Mouse (Mus musculus) MEL (cell line): ENCODE data around the gene Gtf3c6. TPM values are rescaled to one million over a fixed set of nuclear protein-coding genes. Genes with fewer than 3 reads are reported as not detected.

ENCODE experiments used
- DNase-seq: peaks from one replicate; pipeline ENCODE4 v3.0.0; 2011; ENCODE audit warnings: low read depth, low spot score
- H3K27ac ChIP-seq: 2 replicates; pipeline ENCODE4 v1.5.1; 2012; ENCODE audit warnings: low read depth, mild to moderate bottlenecking, control low read depth, low read length, moderate library complexity; ENCODE audit not compliant: control insufficient read depth
- H3K27me3 ChIP-seq, 2 experiments: fragments of 150-350 bp in 1 of 2; sonication (generic) in 1 of 2; 2 replicates each; pipeline ENCODE4 v1.6.1; 2012; ENCODE audit warnings: low read length in 2 of 2, mild to moderate bottlenecking in 2 of 2, improper control_type of control experiment in 1 of 2, moderate library complexity in 1 of 2; ENCODE audit not compliant: insufficient read depth in 2 of 2, control insufficient read depth in 1 of 2
- H3K36me3 ChIP-seq, 2 experiments: 2 replicates each; pipeline ENCODE4 v1.6.1; 2012 to 2014; ENCODE audit warnings: low read length in 2 of 2, improper control_type of control experiment in 1 of 2, inconsistent platforms in 1 of 2, mild to moderate bottlenecking in 1 of 2; ENCODE audit not compliant: insufficient read depth in 2 of 2, control insufficient read depth in 1 of 2
- H3K4me1 ChIP-seq, 2 experiments: fragments of 150-350 bp in 1 of 2; sonication (generic) in 1 of 2; 2 replicates each; pipeline ENCODE4 v1.6.1; 2012; ENCODE audit warnings: low read length in 2 of 2, improper control_type of control experiment in 1 of 2, mild to moderate bottlenecking in 1 of 2; ENCODE audit not compliant: insufficient read depth in 2 of 2, control insufficient read depth in 1 of 2
- H3K4me3 ChIP-seq, 2 experiments: fragments of 150-350 bp in 1 of 2; sonication (generic) in 1 of 2; 2 replicates each; pipeline ENCODE4 v1.5.1; 2012; ENCODE audit warnings: low read depth in 2 of 2, low read length in 2 of 2, mild to moderate bottlenecking in 2 of 2, moderate library complexity in 2 of 2, control low read depth in 1 of 2, improper control_type of control experiment in 1 of 2; ENCODE audit not compliant: control insufficient read depth in 1 of 2, insufficient read depth in 1 of 2
- H3K79me2 ChIP-seq: 2 replicates; pipeline ENCODE4 v1.6.1; 2012; ENCODE audit warnings: mild to moderate bottlenecking, low read length, moderate library complexity; ENCODE audit not compliant: control insufficient read depth, poor library complexity, insufficient read depth
- H3K9ac ChIP-seq: 2 replicates; pipeline ENCODE4 v1.6.1; 2012; ENCODE audit warnings: low read depth, mild to moderate bottlenecking, control low read depth, low read length, moderate library complexity; ENCODE audit not compliant: control insufficient read depth, poor library complexity, severe bottlenecking
- H3K9me3 ChIP-seq: fragments of 150-350 bp; sonication (generic); replicated peaks from 2 replicates; pipeline ENCODE4 v1.6.1; 2012; ENCODE audit warnings: mild to moderate bottlenecking, low read length, improper control_type of control experiment, moderate library complexity; ENCODE audit not compliant: insufficient read depth
- BHLHE40 ChIP-seq: IDR thresholded peaks from 2 replicates; pipeline ENCODE4 v1.6.1; 2012; ENCODE audit warnings: low read depth, mild to moderate bottlenecking, inconsistent platforms, low read length, improper control_type of control experiment, borderline replicate concordance
- CHD1 ChIP-seq: IDR thresholded peaks from 2 replicates; pipeline ENCODE4 v1.6.1; 2012; ENCODE audit warnings: low read depth, mild to moderate bottlenecking, inconsistent platforms, low read length, improper control_type of control experiment
- CHD2 ChIP-seq: IDR thresholded peaks from 2 replicates; pipeline ENCODE4 v1.6.1; 2011; ENCODE audit warnings: low read length, improper control_type of control experiment
- CTCF ChIP-seq, 3 experiments: IDR thresholded peaks in 2 of 3; conservative IDR thresholded peaks in 1 of 3; 2 replicates each; pipeline ENCODE4 v1.5.1; 2011 to 2012; ENCODE audit warnings: low read length in 3 of 3, low read depth in 2 of 3, mild to moderate bottlenecking in 2 of 3, improper control_type of control experiment in 1 of 3, inconsistent platforms in 1 of 3, mixed read lengths in 1 of 3, moderate library complexity in 1 of 3; ENCODE audit not compliant: control insufficient read depth in 1 of 3, insufficient read depth in 1 of 3, poor library complexity in 1 of 3, severe bottlenecking in 1 of 3
- ELF1 ChIP-seq: IDR thresholded peaks from 2 replicates; pipeline ENCODE4 v1.6.1; 2014; ENCODE audit warnings: low read depth, mild to moderate bottlenecking, inconsistent platforms, low read length, improper control_type of control experiment, moderate library complexity
- EP300 ChIP-seq, 2 experiments: IDR thresholded peaks; 2 replicates each; pipeline ENCODE4 v1.6.1; 2011; ENCODE audit warnings: improper control_type of control experiment in 2 of 2, low read length in 2 of 2, low read depth in 1 of 2, mild to moderate bottlenecking in 1 of 2
- ETS1 ChIP-seq: IDR thresholded peaks from 2 replicates; pipeline ENCODE4 v1.6.1; 2012; ENCODE audit warnings: low read depth, mild to moderate bottlenecking, inconsistent platforms, low read length, improper control_type of control experiment, moderate library complexity
- GABPA ChIP-seq: IDR thresholded peaks from 2 replicates; pipeline ENCODE4 v1.6.1; 2012; ENCODE audit warnings: low read depth, mild to moderate bottlenecking, inconsistent platforms, low read length, improper control_type of control experiment, moderate library complexity
- GATA1 ChIP-seq: IDR thresholded peaks from 2 replicates; pipeline ENCODE4 v1.6.1; 2011; ENCODE audit warnings: low read depth, low read length, improper control_type of control experiment
- HCFC1 ChIP-seq: IDR thresholded peaks from 2 replicates; pipeline ENCODE4 v1.6.1; 2012; ENCODE audit warnings: low read depth, mild to moderate bottlenecking, inconsistent platforms, low read length, improper control_type of control experiment, moderate library complexity
- JUND ChIP-seq: IDR thresholded peaks from 2 replicates; pipeline ENCODE4 v1.6.1; 2011; ENCODE audit warnings: low read depth, mild to moderate bottlenecking, improper control_type of control experiment, low read length
- KAT2A ChIP-seq: conservative IDR thresholded peaks from 2 replicates; pipeline ENCODE4 v1.6.1; 2012; ENCODE audit warnings: low read depth, low read length, improper control_type of control experiment, inconsistent platforms
- MAFK ChIP-seq: IDR thresholded peaks from 2 replicates; pipeline ENCODE4 v1.6.1; 2011; ENCODE audit warnings: low read depth, mild to moderate bottlenecking, low read length, improper control_type of control experiment, borderline replicate concordance
- MAX ChIP-seq: IDR thresholded peaks from 2 replicates; pipeline ENCODE4 v1.6.1; 2011; ENCODE audit warnings: low read length, improper control_type of control experiment
- MEF2A ChIP-seq: IDR thresholded peaks from 2 replicates; pipeline ENCODE4 v1.6.1; 2014; ENCODE audit warnings: low read depth, mild to moderate bottlenecking, inconsistent platforms, low read length, improper control_type of control experiment; ENCODE audit not compliant: poor library complexity, insufficient replicate concordance, severe bottlenecking; ENCODE audit errors: extremely low read depth
- MXI1 ChIP-seq: IDR thresholded peaks from 2 replicates; pipeline ENCODE4 v1.6.1; 2011; ENCODE audit warnings: mild to moderate bottlenecking, low read depth, low read length, improper control_type of control experiment
- MYB ChIP-seq: IDR thresholded peaks from 2 replicates; pipeline ENCODE4 v1.6.1; 2011; ENCODE audit warnings: mild to moderate bottlenecking, low read depth, low read length, improper control_type of control experiment
- MYC ChIP-seq: IDR thresholded peaks from 2 replicates; pipeline ENCODE4 v1.6.1; 2011; ENCODE audit warnings: low read depth, mild to moderate bottlenecking, low read length, improper control_type of control experiment, moderate library complexity
- NELFE ChIP-seq: IDR thresholded peaks from 2 replicates; pipeline ENCODE4 v1.6.1; 2011; ENCODE audit warnings: low read depth, low read length, improper control_type of control experiment
- NRF1 ChIP-seq: IDR thresholded peaks from 2 replicates; pipeline ENCODE4 v1.6.1; 2014; ENCODE audit warnings: low read depth, mild to moderate bottlenecking, inconsistent platforms, low read length, improper control_type of control experiment, moderate library complexity; ENCODE audit not compliant: poor library complexity, insufficient read depth, severe bottlenecking
- POLR2A ChIP-seq, 2 experiments: IDR thresholded peaks; 2 replicates each; pipeline ENCODE4 v1.6.1; 2011 to 2012; ENCODE audit warnings: low read length in 2 of 2, mild to moderate bottlenecking in 2 of 2, control low read depth in 1 of 2, improper control_type of control experiment in 1 of 2, low read depth in 1 of 2, moderate library complexity in 1 of 2; ENCODE audit not compliant: control insufficient read depth in 1 of 2, insufficient read depth in 1 of 2, poor library complexity in 1 of 2
- POLR2AphosphoS2 ChIP-seq: IDR thresholded peaks from 2 replicates; pipeline ENCODE4 v1.6.1; 2011; ENCODE audit warnings: low read length, improper control_type of control experiment
- POLR2AphosphoS5 ChIP-seq: IDR thresholded peaks from 2 replicates; pipeline ENCODE4 v1.6.1; 2012; ENCODE audit warnings: low read depth, borderline replicate concordance, mild to moderate bottlenecking, inconsistent platforms, low read length, moderate library complexity, mixed read lengths
- RAD21 ChIP-seq: IDR thresholded peaks from 2 replicates; pipeline ENCODE4 v1.6.1; 2011; ENCODE audit warnings: mild to moderate bottlenecking, low read depth, low read length, improper control_type of control experiment
- RCOR1 ChIP-seq: IDR thresholded peaks from 2 replicates; pipeline ENCODE4 v1.6.1; 2012; ENCODE audit warnings: low read depth, mild to moderate bottlenecking, inconsistent platforms, low read length, improper control_type of control experiment
- SIN3A ChIP-seq: IDR thresholded peaks from 2 replicates; pipeline ENCODE4 v1.6.1; 2012; ENCODE audit warnings: low read length, improper control_type of control experiment, inconsistent platforms
- SMC3 ChIP-seq: IDR thresholded peaks from 2 replicates; pipeline ENCODE4 v1.6.1; 2011; ENCODE audit warnings: low read depth, low read length, improper control_type of control experiment
- TAL1 ChIP-seq: IDR thresholded peaks from 2 replicates; pipeline ENCODE4 v1.6.1; 2012; ENCODE audit warnings: mild to moderate bottlenecking, inconsistent platforms, low read length, moderate library complexity, mixed read lengths
- TBP ChIP-seq: IDR thresholded peaks from 2 replicates; pipeline ENCODE4 v1.8.0; 2011; ENCODE audit warnings: low read depth, low read length, improper control_type of control experiment
- TCF12 ChIP-seq: IDR thresholded peaks from 2 replicates; pipeline ENCODE4 v1.6.1; 2014; ENCODE audit warnings: low read depth, mild to moderate bottlenecking, inconsistent platforms, low read length, improper control_type of control experiment, moderate library complexity
- UBTF ChIP-seq: IDR thresholded peaks from 2 replicates; pipeline ENCODE4 v1.6.1; 2012; ENCODE audit warnings: low read depth, mild to moderate bottlenecking, inconsistent platforms, low read length, improper control_type of control experiment, moderate library complexity, borderline replicate concordance; ENCODE audit not compliant: insufficient read depth
- USF1 ChIP-seq: IDR thresholded peaks from 2 replicates; pipeline ENCODE4 v1.6.1; 2014; ENCODE audit warnings: low read depth, mild to moderate bottlenecking, inconsistent platforms, low read length, improper control_type of control experiment, moderate library complexity
- USF2 ChIP-seq, 2 experiments: IDR thresholded peaks; 2 replicates each; pipeline ENCODE4 v1.6.1; 2011 to 2012; ENCODE audit warnings: improper control_type of control experiment in 2 of 2, low read length in 2 of 2, borderline replicate concordance in 1 of 2, inconsistent platforms in 1 of 2, low read depth in 1 of 2, mild to moderate bottlenecking in 1 of 2; ENCODE audit not compliant: insufficient read depth in 1 of 2
- ZC3H11A ChIP-seq: IDR thresholded peaks from 2 replicates; pipeline ENCODE4 v1.6.1; 2012; ENCODE audit warnings: low read depth, mild to moderate bottlenecking, inconsistent platforms, low read length, improper control_type of control experiment
- ZMIZ1 ChIP-seq: IDR thresholded peaks from 2 replicates; pipeline ENCODE4 v1.6.1; 2012; ENCODE audit warnings: low read depth, mild to moderate bottlenecking, inconsistent platforms, low read length, improper control_type of control experiment, moderate library complexity
- ZNF384 ChIP-seq: IDR thresholded peaks from 2 replicates; pipeline ENCODE4 v1.6.1; 2012; ENCODE audit warnings: low read depth, mild to moderate bottlenecking, inconsistent platforms, low read length, improper control_type of control experiment
- polyA plus RNA-seq, 2 experiments: library from polyadenylated mRNA; stranded (reverse) in 1 of 2; unstranded in 1 of 2; fragments of >175 nt in 1 of 2; fragments of >200 nt in 1 of 2; gene quantifications; 2 replicates each; pipeline versions ENCODE4 v1.2.1 to v1.2.4; 2012; ENCODE audit warnings: low replicate concordance in 2 of 2, low read depth in 1 of 2; ENCODE audit not compliant: insufficient read length in 2 of 2, insufficient read depth in 1 of 2, missing spikeins in 1 of 2
- total RNA-seq: library from RNA; depleted of rRNA; stranded (reverse); fragments of 300-350 nt; gene quantifications from 2 replicates; pipeline ENCODE4 v1.2.3, GENCODE M21; 2012

Gene Gtf3c6
- total and polyA plus RNA-seq, 3 experiments: 42.0 to 56.6 TPM; not detected in 1

GRCm38 (mm10) chr10:40275991-40276390 is 18.1 kb upstream of the Gtf3c6 start (continued):
- TF ChIP-seq MXI1: no peak

- Histone ChIP-seq H3K27ac (peak overlapping the region; percentile 59), H3K4me3 (no peak overlapping the region), H3K27me3 (no peaks in the 10 kb centered on the region), H3K4me1 (peaks cover 9 to 31% of the 10 kb centered on the region in 2 experiments), H3K79me2 (no peaks in the 10 kb centered on the region), H3K9me3 (no peaks in the 10 kb centered on the region), H3K36me3 (peaks cover 0 to 17% of the 10 kb centered on the region in 2 experiments; a peak in 2 of 4 replicates), H3K9ac (peak overlapping the region; percentile 3; the same call in 1 of the 2 replicates)
- DNase-seq: peak; percentile 87
- TF ChIP-seq MEF2A (no peak), POLR2AphosphoS5 (no peak), MYB (no peak), BHLHE40 (no peak), ETS1 (peak; percentile 73), ELF1 (no peak), TCF12 (peak; percentile 85), GABPA (no peak), CHD1 (no peak), MAFK (no peak), RAD21 (no peak), RCOR1 (no peak; the same call in 1 of the 2 replicates), ZC3H11A (no peak), KAT2A (no peak), JUND (peak; percentile 79), POLR2A (IDR thresholded peaks at IDR 0.05; ENCODE audit: control insufficient read depth in 1 of 2, insufficient read depth in 1 of 2, low read depth in 1 of 2, low read length in 2 of 2, poor library complexity in 1 of 2) (peak in 1 of 2 experiments; percentile 44; a peak in 2 of 4 replicates), GATA1 (peak; percentile 93), MXI1 (no peak; the same call in 1 of the 2 replicates), USF2 (IDR thresholded peaks at IDR 0.05; ENCODE audit: borderline replicate concordance in 1 of 2, insufficient read depth in 1 of 2, low read depth in 1 of 2, low read length in 2 of 2) (no peak), SIN3A (peak; percentile 27; the same call in 1 of the 2 replicates), ZMIZ1 (no peak), SMC3 (no peak), USF1 (no peak), CTCF (IDR thresholded peaks at IDR 0.05 in 2 of 3, conservative IDR thresholded peaks at IDR 0.05 in 1 of 3; ENCODE audit: control insufficient read depth in 1 of 3, insufficient read depth in 1 of 3, low read depth in 2 of 3, low read length in 3 of 3, poor library complexity in 1 of 3, severe bottlenecking in 1 of 3) (no peak), HCFC1 (no peak), CHD2 (no peak), NRF1 (no peak), MAX (no peak), MYC (no peak), TBP (no peak; the same call in 1 of the 2 replicates), TAL1 (peak; percentile 96), POLR2AphosphoS2 (no peak), EP300 (IDR thresholded peaks at IDR 0.05; ENCODE audit: low read depth in 1 of 2, low read length in 2 of 2) (peak; percentile 82 to 90), UBTF (no peak), ZNF384 (no peak), NELFE (no peak)
Measured at GRCm38 (mm10) chr10:40273938-40274337, 16.0 kb upstream of the Gtf3c6 start.
